Comparison of ENCODE assay signal across 8 mouse cellular contexts in the genomic region with DNA sequence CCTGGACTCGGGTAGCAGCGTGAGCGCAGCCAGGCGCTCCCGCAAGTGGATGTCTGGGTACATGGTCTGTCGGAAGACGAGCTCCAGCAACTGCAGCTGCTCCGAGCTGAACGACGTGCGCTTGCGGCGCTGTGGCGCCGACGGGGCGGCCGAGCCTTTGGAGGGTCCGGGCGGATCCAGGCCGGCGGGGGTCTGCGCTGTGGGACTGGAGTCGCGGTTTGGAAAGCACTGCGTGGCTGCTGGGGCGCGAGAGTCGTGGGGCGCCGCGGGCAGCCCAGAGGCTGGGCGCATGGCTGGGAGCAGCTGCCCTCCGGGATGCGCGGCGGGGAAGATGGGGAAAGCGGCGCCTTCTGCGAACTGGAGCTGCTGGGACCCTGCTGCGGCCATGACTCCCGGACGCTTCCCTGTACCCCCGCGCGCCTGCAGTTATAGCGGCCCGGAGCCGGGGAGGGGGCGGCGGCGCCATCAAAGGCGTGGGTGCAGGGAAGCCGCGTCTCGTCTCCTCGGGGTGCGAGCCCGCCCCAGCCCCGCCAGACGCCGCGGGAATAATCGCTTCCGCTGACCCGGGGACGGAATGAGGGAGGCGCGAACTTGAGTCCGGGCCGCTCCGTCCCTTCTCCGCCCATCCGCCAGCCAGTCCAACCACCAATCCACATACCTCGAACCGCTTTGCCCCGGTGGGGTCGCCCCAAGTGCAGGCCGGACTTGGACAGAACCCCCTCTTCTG. TPM values are rescaled to one million over a fixed set of nuclear protein-coding genes. Genes with fewer than 3 reads are reported as not detected.
DNase-seq lines count a peak whose midpoint lies in the region; ATAC-seq and TF ChIP-seq lines count a peak whose summit lies in the region.
"Had no signal": no experiment of that assay in that cellular context is flagged by ENCODE, and none has a peak within 500 bp of the region (broad histone marks: within the 10 kb centered on the region; RNA-seq: fewer than 3 reads in every experiment).

A gene (minus strand): TSS at position 409 of the 727 bp plus-strand sequence.

- peak within 1 kb of the TSS; percentile 41 for H3K4me3 ChIP-seq in thymus, adult 2 months (ENCODE audit: control insufficient read depth, insufficient read depth, low read length)
- H3K4me3 ChIP-seq in forebrain, embryonic 13.5 days, result peak within 1 kb of the TSS; percentile 42
- peak within 1 kb of the TSS; percentile 59 for H3K4me3 ChIP-seq in limb, embryonic 10.5 days
- H3K4me3 ChIP-seq in neural tube, embryonic 13.5 days, result peak within 1 kb of the TSS; percentile 41

- 5% methylated on average over 79 of the region's 79 CpGs for WGBS in thymus, adult 2 months
- WGBS in forebrain, embryonic 13.5 days, result under 1% methylated on average over 76 of the region's 79 CpGs
- 1% methylated on average over 79 of the region's 79 CpGs for WGBS in limb, embryonic 10.5 days
- WGBS in neural tube, embryonic 13.5 days, result under 1% methylated on average over 79 of the region's 79 CpGs

- peak within 1 kb of the TSS; percentile 50; the same call in 1 of the 2 replicates for H3K9ac ChIP-seq in forebrain, embryonic 13.5 days
- peak within 1 kb of the TSS; percentile 38 for H3K9ac ChIP-seq in neural tube, embryonic 13.5 days

- no peak within 1 kb of the TSS for H3K27ac ChIP-seq in thymus, adult 2 months (ENCODE audit: control insufficient read depth, insufficient read depth, low read length)
- H3K27ac ChIP-seq in forebrain, embryonic 13.5 days, result no peak within 1 kb of the TSS
- H3K27ac ChIP-seq in limb, embryonic 10.5 days, result peak within 1 kb of the TSS; percentile 46; the same call in 1 of the 2 replicates
- no peak within 1 kb of the TSS for H3K27ac ChIP-seq in neural tube, embryonic 13.5 days (replicated peaks)

- peak within 1 kb of the TSS; percentile 62 for H3K4me2 ChIP-seq in forebrain, embryonic 13.5 days
- H3K4me2 ChIP-seq in neural tube, embryonic 13.5 days, result peak within 1 kb of the TSS; percentile 60

- peak; percentile 41; the same call in 1 of the 2 replicates for ATAC-seq in forebrain, embryonic 13.5 days
- ATAC-seq in neural tube, embryonic 13.5 days (ENCODE audit: low read depth), result peak; percentile 36; the same call in 1 of the 2 replicates

- H3K4me1 ChIP-seq in thymus, adult 2 months (replicated peaks; ENCODE audit: control insufficient read depth, insufficient read depth, low read length), result peaks cover 13% of the 10 kb centered on the region
- peaks cover 9% of the 10 kb centered on the region for H3K4me1 ChIP-seq in forebrain, embryonic 13.5 days
- H3K4me1 ChIP-seq in limb, embryonic 10.5 days, result peaks cover 14% of the 10 kb centered on the region
- H3K4me1 ChIP-seq in neural tube, embryonic 13.5 days (replicated peaks), result peaks cover 12% of the 10 kb centered on the region

- H3K9me3 ChIP-seq in forebrain, embryonic 13.5 days (replicated peaks), result no peaks in the 10 kb centered on the region
- H3K9me3 ChIP-seq in limb, embryonic 10.5 days (replicated peaks), result no peaks in the 10 kb centered on the region
- H3K9me3 ChIP-seq in neural tube, embryonic 13.5 days, result no peaks in the 10 kb centered on the region

- peaks cover 2% of the 10 kb centered on the region; the same call in 1 of the 2 replicates for H3K27me3 ChIP-seq in thymus, adult 2 months (ENCODE audit: control insufficient read depth, insufficient read depth, low read length)
- H3K27me3 ChIP-seq in forebrain, embryonic 13.5 days, result peaks cover 60% of the 10 kb centered on the region
- H3K27me3 ChIP-seq in limb, embryonic 10.5 days (ENCODE audit: low read depth, poor library complexity, severe bottlenecking), result peaks cover 65% of the 10 kb centered on the region
- H3K27me3 ChIP-seq in neural tube, embryonic 13.5 days, result peaks cover 58% of the 10 kb centered on the region

- peak; percentile 39 for DNase-seq in thymus, adult 2 months
- no peak for DNase-seq in thymus, adult 18-20 months
- peak; percentile 62 for DNase-seq in limb, embryonic 10.5 days (ENCODE audit: low spot score)
- no peak for DNase-seq in spleen, postnatal 36 days (ENCODE audit: low spot score in 2 of 2)
- no peak for DNase-seq in cerebellum, postnatal 4 days (ENCODE audit: low spot score in 2 of 2)

- TF ChIP-seq CTCF in thymus, adult 2 months (IDR thresholded peaks at IDR 0.05; ENCODE audit: borderline replicate concordance, control insufficient read depth, extremely low read depth, insufficient read depth, low read length, poor library complexity), result no peak

- H3K36me3 ChIP-seq in thymus, adult 2 months (ENCODE audit: control insufficient read depth, insufficient read depth, low read length), result no peaks in the 10 kb centered on the region
- H3K36me3 ChIP-seq in forebrain, embryonic 13.5 days (ENCODE audit: poor library complexity, severe bottlenecking), result peaks cover 9% of the 10 kb centered on the region
- peaks cover 11% of the 10 kb centered on the region for H3K36me3 ChIP-seq in limb, embryonic 10.5 days
- peaks cover 2% of the 10 kb centered on the region; the same call in 1 of the 2 replicates for H3K36me3 ChIP-seq in neural tube, embryonic 13.5 days

- TF ChIP-seq POLR2A in thymus, adult 2 months (IDR thresholded peaks at IDR 0.05; ENCODE audit: control insufficient read depth, extremely low read depth, insufficient read depth, low read length, poor library complexity), result no peak

RNA-seq across cellular contexts. Expression of the gene that starts here (rescaled TPM):
- polyA plus RNA-seq in thymus, adult 2 months (2012; rRNA removed), result 0.13 and 0.52 TPM in 2 replicates
- 0.09 TPM in 1 of 2 replicates, not detected in the other for polyA plus RNA-seq in forebrain, embryonic 13.5 days (2015; fragmentation: Nextera tagmentation; extraction: Ambion mirVana)
- polyA plus RNA-seq in limb, embryonic 10.5 days (2016; fragmentation: Nextera tagmentation; extraction: Ambion mirVana), result 0.09 and 0.28 TPM in 2 replicates
- not detected in 2 replicates for polyA plus RNA-seq in neural tube, embryonic 13.5 days (2015; fragmentation: Nextera tagmentation; extraction: Ambion mirVana)
- polyA plus RNA-seq: gonadal fat pad, adult 2 months had no signal

Comparison
In these comparisons a context has a peak if more than half of its experiments do, and no peak if none do; other contexts are left out.
1. Peak in DNase-seq and H3K4me3 ChIP-seq in thymus, adult 2 months; RNA of the gene not detected or under 1 TPM.
2. Peak in ATAC-seq, H3K4me3 ChIP-seq, H3K9ac ChIP-seq and H3K4me2 ChIP-seq in forebrain, embryonic 13.5 days; RNA of the gene not detected or under 1 TPM.
3. Peak in DNase-seq, H3K4me3 ChIP-seq and H3K27ac ChIP-seq in limb, embryonic 10.5 days; RNA of the gene not detected or under 1 TPM.
4. Peak in ATAC-seq, H3K4me3 ChIP-seq, H3K9ac ChIP-seq and H3K4me2 ChIP-seq in neural tube, embryonic 13.5 days; RNA of the gene not detected or under 1 TPM.